Mouse (Mus musculus) kidney, adult 2 months (tissue): ENCODE measurements around the gene Cdhr4. TPM values are rescaled to one million over a fixed set of nuclear protein-coding genes. Genes with fewer than 3 reads are reported as not detected.

ENCODE experiments used
- DNase-seq: peaks from one replicate; pipeline ENCODE4 v3.0.0; 2021
- H3K27ac ChIP-seq: fragments of 200-500 bp; 2 replicates; pipeline ENCODE4 v1.5.1; 2012; ENCODE audit warnings: low read depth, low read length, control low read depth, inconsistent platforms; ENCODE audit not compliant: insufficient read depth
- H3K27me3 ChIP-seq: fragments of 200-500 bp; replicated peaks from 2 replicates; pipeline ENCODE4 v1.6.1; 2012; ENCODE audit warnings: mild to moderate bottlenecking, moderate library complexity, low read length, inconsistent platforms; ENCODE audit not compliant: control insufficient read depth, insufficient read depth
- H3K36me3 ChIP-seq: fragments of 200-500 bp; 2 replicates; pipeline ENCODE4 v1.6.1; 2012; ENCODE audit warnings: mild to moderate bottlenecking, moderate library complexity, low read length, inconsistent platforms; ENCODE audit not compliant: control insufficient read depth, insufficient read depth
- H3K4me1 ChIP-seq: fragments of 200-500 bp; 2 replicates; pipeline ENCODE4 v1.6.1; 2011; ENCODE audit warnings: low read length; ENCODE audit not compliant: control insufficient read depth, insufficient read depth
- H3K4me3 ChIP-seq: fragments of 200-500 bp; 2 replicates; pipeline ENCODE4 v1.5.1; 2011; ENCODE audit warnings: mild to moderate bottlenecking, low read depth, low read length, control low read depth; ENCODE audit not compliant: insufficient read depth
- CTCF ChIP-seq: fragments of 200-500 bp; conservative IDR thresholded peaks from 2 replicates; pipeline ENCODE4 v1.5.1; 2011; ENCODE audit warnings: low read depth, mild to moderate bottlenecking, control low read depth, low read length, moderate library complexity, mixed read lengths; ENCODE audit not compliant: insufficient read depth, insufficient read length
- POLR2A ChIP-seq: fragments of 200-500 bp; IDR thresholded peaks from one replicate; pipeline ENCODE4 v1.6.1; 2011; ENCODE audit warnings: low read depth, low read length, control low read depth
- WGBS: fragments of 180-500 bp; shearing (Covaris S2); methylation state at CpG from one replicate; pipeline ENCODE4 v1.1.7; 2018; 5-methylcytosine and 5-hydroxymethylcytosine counted together
- polyA plus RNA-seq: library from polyadenylated mRNA; depleted of rRNA; stranded (reverse); fragments of >200 nt; gene quantifications from 2 replicates; pipeline ENCODE4 v1.2.3, GENCODE M21; 2012; rRNA removed

The Cdhr4 gene
- polyA plus RNA-seq, 1 experiment, result 0.94 TPM

DNA sequence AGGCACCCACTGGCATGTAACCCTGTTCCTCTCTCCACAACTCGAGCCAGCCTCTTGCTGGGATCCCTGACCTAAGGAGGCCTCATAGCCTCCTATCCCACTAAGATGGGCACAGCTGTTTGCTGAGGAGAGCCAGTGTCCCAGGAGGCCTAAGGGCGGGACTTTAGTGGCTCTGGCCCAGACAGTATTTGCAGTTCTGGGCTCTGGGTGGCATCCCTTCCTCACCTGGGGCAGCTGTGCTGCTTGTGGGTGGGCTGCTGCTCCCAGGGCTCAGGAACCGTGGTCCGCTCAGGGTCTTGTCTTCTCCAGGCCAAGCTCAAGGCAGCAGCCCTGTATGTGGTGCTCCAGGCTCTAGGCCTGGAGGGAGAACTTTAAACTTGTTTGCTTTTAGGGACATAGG lies 54.3 kb downstream of the Cdhr4 start:
- DNase-seq, result no peak
- Histone ChIP-seq H3K4me1 (peaks cover 4% of the 10 kb centered on the region; the same call in 1 of the 2 replicates), H3K27ac (no peak overlapping the region), H3K27me3 (no peaks in the 10 kb centered on the region), H3K4me3 (no peak overlapping the region), H3K36me3 (no peaks in the 10 kb centered on the region)
- TF ChIP-seq POLR2A (no peak), CTCF (no peak)
- WGBS, result 88% methylated on average over 4 of the region's 4 CpGs

DNA sequence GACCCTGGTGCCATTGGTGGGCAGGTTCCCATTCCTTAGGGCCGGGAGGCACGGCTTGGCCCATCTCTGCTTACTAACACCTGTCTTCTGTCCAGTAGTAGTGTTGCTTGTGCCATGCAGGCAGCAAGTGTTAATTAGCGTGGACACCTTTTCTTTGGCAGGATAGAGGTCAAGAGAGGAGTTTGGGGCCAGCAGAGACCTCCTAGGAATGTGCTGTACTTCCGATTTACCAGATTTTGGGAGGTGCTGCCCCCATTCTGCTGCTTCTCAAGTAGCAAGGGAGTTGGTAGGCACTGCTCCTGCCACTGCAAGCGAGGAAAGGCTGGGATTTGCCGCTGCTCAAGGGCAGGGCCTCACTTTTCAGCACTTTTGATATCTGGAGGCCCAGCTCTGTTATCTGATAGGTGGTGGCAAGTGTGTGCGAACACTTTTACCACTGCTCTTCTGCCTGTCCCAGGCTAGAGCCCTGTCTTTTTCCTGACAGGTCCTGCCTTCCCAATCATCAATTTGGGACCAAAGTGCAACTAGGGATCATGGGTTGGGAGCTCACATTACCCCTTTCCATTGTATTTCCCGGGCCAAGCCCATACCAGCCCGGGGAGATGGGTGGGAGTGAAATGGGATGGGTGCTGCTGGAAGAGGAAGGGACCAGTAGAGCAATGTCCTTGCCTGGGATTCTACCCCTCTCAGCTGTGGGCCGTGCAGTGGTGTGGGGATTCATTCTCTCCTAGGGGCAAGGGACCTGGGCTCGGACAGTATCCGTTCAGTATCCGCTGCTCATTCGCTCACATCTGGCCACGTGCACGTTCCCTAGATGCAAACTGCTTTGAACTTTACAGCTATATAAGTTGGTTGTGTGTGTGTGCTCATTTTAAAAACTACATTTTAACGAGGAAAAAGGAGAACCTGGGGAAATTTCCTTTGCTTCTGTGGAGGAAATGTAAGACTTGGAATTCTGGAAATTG lies 55.6 kb downstream of the Cdhr4 start:
- Histone ChIP-seq H3K27ac (0 out of 2 replicates have a peak overlapping the region, but pooled peaks have one; percentile 24), H3K4me1 (peaks cover 4% of the 10 kb centered on the region; the same call in 1 of the 2 replicates), H3K36me3 (no peaks in the 10 kb centered on the region), H3K27me3 (no peaks in the 10 kb centered on the region), H3K4me3 (no peak overlapping the region; the same call in 1 of the 2 replicates)
- DNase-seq, result no peak
- WGBS, result 47% methylated on average over 17 of the region's 17 CpGs
- no peak for TF ChIP-seq CTCF
- no peak for TF ChIP-seq POLR2A

GRCm38 (mm10) chr9:108048566-108048955 lies 56.3 kb downstream of the Cdhr4 start:
- no peak for TF ChIP-seq CTCF
- TF ChIP-seq POLR2A, result no peak
- 0 out of 2 replicates have a peak overlapping the region, but pooled peaks have one; percentile 24 for H3K27ac ChIP-seq
- no peak for DNase-seq
- 2% methylated on average over 19 of the region's 19 CpGs for WGBS
- H3K27me3 ChIP-seq, result no peaks in the 10 kb centered on the region
- peaks cover 8% of the 10 kb centered on the region; the same call in 1 of the 2 replicates for H3K4me1 ChIP-seq
- peak overlapping the region; percentile 59 for H3K4me3 ChIP-seq
- H3K36me3 ChIP-seq, result no peaks in the 10 kb centered on the region

DNA sequence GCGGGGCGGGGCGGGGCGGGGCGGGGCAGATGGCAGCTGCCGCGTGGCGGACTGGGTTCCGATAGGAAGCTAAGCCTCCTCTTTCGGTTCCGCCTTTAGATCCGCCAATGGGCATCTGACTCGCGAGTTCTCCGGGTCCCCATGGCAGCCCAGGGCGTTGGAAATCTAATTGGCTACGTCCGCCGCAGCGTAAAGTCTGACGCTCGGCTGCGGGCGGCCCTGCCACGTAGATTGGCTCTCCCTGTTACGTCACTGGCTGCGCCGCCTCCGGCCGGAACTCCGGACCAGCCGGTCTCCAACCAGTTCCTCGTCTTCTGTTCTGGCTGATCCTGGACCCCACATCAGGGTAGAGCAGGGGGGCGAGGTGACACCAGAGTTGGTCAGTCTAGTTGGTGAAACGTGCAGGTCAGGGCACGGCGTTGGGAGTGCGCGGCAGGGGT lies 56.7 kb downstream of the Cdhr4 start, which contains the start of gene Gmppb:
Gmppb (plus strand) TSS at position 227 of the 440 bp plus-strand sequence.
- no peaks in the 10 kb centered on the region for H3K27me3 ChIP-seq
- H3K27ac ChIP-seq, result peak within 1 kb of the TSS; percentile 69
- no peaks in the 10 kb centered on the region for H3K36me3 ChIP-seq
- TF ChIP-seq CTCF (no peak), POLR2A (no peak)
- peak; percentile 99 for DNase-seq
- peaks cover 8% of the 10 kb centered on the region; the same call in 1 of the 2 replicates for H3K4me1 ChIP-seq
- WGBS, result under 1% methylated on average over 33 of the region's 39 CpGs
- H3K4me3 ChIP-seq, result peak within 1 kb of the TSS; percentile 89

Other genes with a start within 250 kb of the Cdhr4 start
- 43.8 and 51.5 TPM in 2 replicates for gene Rbm5, start 221.5 kb upstream of the Cdhr4 start, polyA plus RNA-seq
- 13.0 and 14.2 TPM in 2 replicates for gene Rbm6, start 119.3 kb upstream of the Cdhr4 start, polyA plus RNA-seq
- 34.9 and 42.5 TPM in 2 replicates for gene Mon1a, start 104.3 kb upstream of the Cdhr4 start, polyA plus RNA-seq
- 1.2 and 2.8 TPM in 2 replicates for gene Mst1r, start 85.6 kb upstream of the Cdhr4 start, polyA plus RNA-seq
- gene Actl11, start 64.0 kb upstream of the Cdhr4 start, polyA plus RNA-seq, result 0.05 and 0.11 TPM in 2 replicates
- not detected in 2 replicates for gene Camkv, start 56.8 kb upstream of the Cdhr4 start, polyA plus RNA-seq
- 0.26 and 0.28 TPM in 2 replicates for gene Traip, start 42.4 kb upstream of the Cdhr4 start, polyA plus RNA-seq
- gene Uba7, start 17.0 kb upstream of the Cdhr4 start, polyA plus RNA-seq, result 42.4 and 43.0 TPM in 2 replicates
- 0.11 and 0.14 TPM in 2 replicates for gene Gm20661, start 9.4 kb upstream of the Cdhr4 start, polyA plus RNA-seq
- 7.9 and 10.0 TPM in 2 replicates for gene Inka1, start 6.6 kb upstream of the Cdhr4 start, polyA plus RNA-seq
- 0.55 and 2.5 TPM in 2 replicates for gene Gm20662, start 3.9 kb downstream of the Cdhr4 start, polyA plus RNA-seq
- 78.9 and 79.0 TPM in 2 replicates for gene Ip6k1, start 10.0 kb downstream of the Cdhr4 start, polyA plus RNA-seq
- gene Gmppb, start 56.7 kb downstream of the Cdhr4 start, polyA plus RNA-seq, result 14.0 and 16.0 TPM in 2 replicates
- 1.2 and 1.3 TPM in 2 replicates for gene Amigo3, start 60.7 kb downstream of the Cdhr4 start, polyA plus RNA-seq
- 0.31 and 0.39 TPM in 2 replicates for gene Mst1, start 87.9 kb downstream of the Cdhr4 start, polyA plus RNA-seq
- 92.1 and 106 TPM in 2 replicates for gene Rnf123, start 90.8 kb downstream of the Cdhr4 start, polyA plus RNA-seq
- gene Apeh, start 102.1 kb downstream of the Cdhr4 start, polyA plus RNA-seq, result 299 and 327 TPM in 2 replicates
- 0.15 and 0.17 TPM in 2 replicates for gene Bsn, start 197.9 kb downstream of the Cdhr4 start, polyA plus RNA-seq